Mouse (Mus musculus) large intestine, adult 2 months (tissue): ENCODE data around the gene Pla2g12a. TPM values are rescaled to one million over a fixed set of nuclear protein-coding genes. Genes with fewer than 3 reads are reported as not detected.

ENCODE experiments used
- DNase-seq: peaks from one replicate; pipeline ENCODE4 v3.0.0-alpha.2; 2012; ENCODE audit warnings: low read depth, low spot score
- whole genome bisulfite sequencing: fragments of 180-500 bp; shearing (Covaris S2); methylation state at CpG from one replicate; pipeline ENCODE4 v1.1.7; 2018; 5-methylcytosine and 5-hydroxymethylcytosine counted together
- polyA plus RNA-seq: library from polyadenylated mRNA; depleted of rRNA; stranded (reverse); fragments of >200 nt; gene quantifications from 2 replicates; pipeline ENCODE4 v1.2.3, GENCODE M21; 2012; rRNA removed

Pla2g12a gene
- polyA plus RNA-seq = 17.2 and 20.1 TPM in 2 replicates

DNA sequence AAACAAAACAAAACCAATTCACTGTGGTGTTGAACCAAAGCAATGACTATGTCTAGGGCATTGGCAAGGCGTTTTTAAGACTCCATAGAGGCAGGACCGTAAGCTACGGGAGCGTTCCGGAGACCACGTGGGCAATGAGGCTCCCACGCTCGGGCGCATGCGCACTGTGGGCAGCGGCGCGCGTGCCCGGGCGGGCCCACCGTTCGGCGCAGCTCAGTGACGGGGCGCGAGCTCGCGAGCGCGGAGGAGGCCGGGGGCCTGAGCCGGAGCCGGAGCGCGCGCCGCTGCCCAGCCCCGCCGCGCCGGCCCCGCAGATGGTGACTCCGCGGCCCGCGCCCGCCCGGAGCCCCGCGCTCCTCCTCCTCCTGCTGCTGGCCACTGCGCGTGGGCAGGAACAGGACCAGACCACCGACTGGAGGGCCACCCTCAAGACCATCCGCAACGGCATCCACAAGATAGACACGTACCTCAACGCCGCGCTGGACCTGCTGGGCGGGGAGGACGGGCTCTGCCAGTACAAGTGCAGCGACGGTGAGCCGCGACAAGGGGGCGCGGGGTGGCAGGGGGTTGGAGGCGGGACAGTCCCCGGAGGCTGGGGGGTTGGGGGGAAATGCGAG is at the start of gene Pla2g12a:
Gene Pla2g12a, plus strand, starts transcription at position 202 of the 617 bp plus-strand sequence.
- under 1% methylated on average over 66 of the region's 66 CpGs for WGBS
- no peak for DNase-seq

DNA sequence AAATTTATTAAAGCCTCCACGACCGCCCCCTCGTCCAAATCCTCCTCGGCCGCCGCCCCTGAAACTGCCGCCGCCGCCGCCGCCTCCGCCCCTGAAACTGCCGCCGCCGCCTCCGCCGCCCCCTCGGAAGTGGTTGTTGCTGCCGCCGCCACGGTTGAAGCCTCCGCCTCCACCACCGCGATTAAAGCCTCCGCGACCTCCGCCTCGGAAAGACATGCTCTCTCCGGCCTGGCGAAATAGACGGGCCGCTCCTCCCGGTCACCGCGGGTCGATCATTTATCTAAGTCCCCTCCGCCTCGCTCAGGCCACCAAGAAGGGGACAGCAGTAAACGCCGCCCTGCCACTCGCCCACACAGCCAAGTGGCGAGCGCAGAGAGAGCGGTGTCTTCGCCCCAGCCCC is 47.8 kb upstream of the Pla2g12a start:
- WGBS = 2% methylated on average over 43 of the region's 45 CpGs
- DNase-seq = no peak

DNA sequence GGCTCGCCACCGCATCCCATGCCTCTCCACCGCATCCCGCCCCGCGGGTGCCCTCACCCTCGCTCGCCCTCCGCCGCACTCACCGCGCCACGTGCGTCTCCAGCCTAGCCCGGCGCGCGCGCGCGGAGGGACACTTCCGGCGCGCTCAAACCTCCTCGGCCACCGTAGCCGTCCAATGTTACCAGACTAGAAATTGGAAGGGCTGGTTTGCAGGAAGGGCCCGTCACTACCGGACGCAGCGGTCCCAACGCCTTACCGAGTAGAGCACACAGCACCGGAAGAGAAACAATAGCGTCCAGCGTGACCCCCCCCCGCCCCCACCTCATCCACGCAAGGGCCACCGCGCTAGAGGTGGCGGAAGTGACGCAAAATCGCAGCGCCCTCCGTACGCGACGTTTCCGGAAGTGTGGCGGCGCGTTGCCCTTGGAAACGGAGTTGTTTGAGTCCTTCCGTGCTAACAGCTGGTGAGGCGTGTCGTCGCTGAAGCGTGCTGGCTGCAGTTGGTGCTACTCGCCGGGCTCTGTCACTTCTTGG is 47.3 kb upstream of the Pla2g12a start, which contains the start of gene Gar1:
Gene Gar1, minus strand, starts transcription at position 362 of the 534 bp plus-strand sequence.
- WGBS = 1% methylated on average over 60 of the region's 60 CpGs
- peak; percentile 89 for DNase-seq

DNA sequence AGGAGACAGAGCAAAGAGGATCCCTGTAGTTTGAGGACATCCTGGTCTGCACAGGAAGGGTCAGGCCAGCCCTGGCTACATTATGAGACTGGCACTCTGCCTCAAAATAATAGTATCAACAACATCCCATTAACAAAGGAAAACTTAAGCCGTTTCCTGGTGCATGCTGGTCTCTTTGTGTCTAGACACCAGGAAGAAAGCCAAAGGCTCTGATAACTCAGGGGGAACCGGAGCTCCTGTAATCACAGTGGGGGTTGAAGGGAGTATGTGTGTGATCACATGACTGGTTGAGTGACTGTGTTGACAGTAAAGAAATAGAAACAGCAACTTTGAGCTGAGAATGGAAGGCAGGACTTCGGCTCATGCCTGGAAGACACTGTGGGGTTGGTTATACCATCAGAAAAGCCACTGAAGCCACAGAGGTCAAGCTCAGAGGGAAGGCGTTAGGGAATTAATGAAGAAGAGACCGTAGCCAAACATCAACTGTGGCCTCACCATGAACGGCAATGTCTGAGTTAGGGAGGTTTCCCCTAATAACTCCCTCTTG is 42.9 kb upstream of the Pla2g12a start, which contains the start of gene Cfi:
Gene Cfi, plus strand, starts transcription at position 497 of the 547 bp plus-strand sequence.
- DNase-seq = no peak
- WGBS = 50% methylated on average over 6 of the region's 6 CpGs

DNA sequence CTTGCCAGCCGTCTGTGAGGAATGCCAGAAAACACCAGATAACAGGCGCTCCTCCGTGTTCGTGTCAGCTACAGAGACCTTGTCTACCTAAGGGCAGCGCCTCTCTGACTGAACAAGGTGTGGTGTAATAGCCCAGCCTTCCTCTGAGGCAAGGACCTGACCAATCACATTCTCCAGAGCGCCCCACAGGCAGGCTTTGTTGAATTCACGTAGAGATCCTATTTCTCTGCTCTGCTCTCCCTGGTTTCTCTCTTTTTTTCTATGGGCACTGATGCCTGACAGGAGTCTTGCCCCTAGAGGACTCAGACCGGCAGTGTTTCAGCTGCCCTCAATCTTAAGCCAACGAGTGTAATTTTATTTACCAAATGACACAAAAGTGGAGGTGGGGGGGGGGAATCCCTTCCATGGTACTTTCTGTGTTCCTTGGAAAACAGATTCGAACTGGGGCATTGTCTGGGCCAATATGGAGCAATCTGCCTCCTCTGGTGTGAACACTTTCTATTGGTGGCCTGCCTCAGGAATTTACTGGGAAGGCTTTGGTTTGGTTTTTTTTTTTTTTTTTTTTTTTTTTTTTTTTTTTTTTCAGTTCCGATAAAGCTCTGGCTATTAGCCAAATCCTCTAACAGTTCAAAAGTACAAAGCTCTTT is 42.2 kb upstream of the Pla2g12a start:
- DNase-seq = peak; percentile 32
- 7% methylated on average over 11 of the region's 11 CpGs for WGBS

DNA sequence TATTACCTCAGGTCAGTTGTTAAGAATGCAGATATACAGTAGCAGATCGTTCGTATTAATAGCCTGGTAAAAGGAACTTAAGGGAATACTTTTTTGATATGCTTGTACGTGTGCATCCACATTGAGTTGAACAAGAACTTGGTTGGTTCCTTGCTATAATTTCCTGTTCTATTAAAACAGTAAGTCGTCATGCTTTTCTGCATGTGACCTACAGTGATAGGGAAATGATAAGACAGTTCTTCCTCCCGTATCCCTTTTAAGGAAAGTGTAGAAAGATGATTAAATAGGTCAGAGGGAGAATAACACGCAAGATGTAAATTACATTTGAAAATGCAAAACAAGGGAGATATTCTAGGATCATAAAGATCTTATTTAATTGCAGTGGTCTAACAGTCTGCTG is 41.4 kb upstream of the Pla2g12a start:
- no peak for DNase-seq
- WGBS = 52% methylated on average over 6 of the region's 6 CpGs

DNA sequence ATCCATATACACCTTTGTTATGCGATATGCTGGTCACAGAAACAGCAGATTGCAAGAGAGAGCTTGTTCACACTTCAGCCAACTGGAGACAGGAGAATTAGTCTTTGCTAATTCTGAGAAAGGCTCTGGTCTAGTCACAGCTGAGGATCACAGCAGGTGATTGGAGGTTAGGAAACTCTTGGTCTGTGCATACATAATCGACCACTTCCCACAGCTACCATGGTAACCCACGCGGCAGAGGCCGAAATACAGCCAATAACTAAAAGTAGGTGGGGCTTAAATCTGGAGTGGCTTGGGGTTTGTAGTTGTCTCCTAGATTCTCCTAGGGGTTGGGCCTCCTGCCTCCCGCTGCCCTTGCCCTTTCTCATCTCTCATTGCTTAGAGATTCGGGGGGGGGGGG is 40.4 kb upstream of the Pla2g12a start:
- 62% methylated on average over 7 of the region's 7 CpGs for WGBS
- DNase-seq = no peak

DNA sequence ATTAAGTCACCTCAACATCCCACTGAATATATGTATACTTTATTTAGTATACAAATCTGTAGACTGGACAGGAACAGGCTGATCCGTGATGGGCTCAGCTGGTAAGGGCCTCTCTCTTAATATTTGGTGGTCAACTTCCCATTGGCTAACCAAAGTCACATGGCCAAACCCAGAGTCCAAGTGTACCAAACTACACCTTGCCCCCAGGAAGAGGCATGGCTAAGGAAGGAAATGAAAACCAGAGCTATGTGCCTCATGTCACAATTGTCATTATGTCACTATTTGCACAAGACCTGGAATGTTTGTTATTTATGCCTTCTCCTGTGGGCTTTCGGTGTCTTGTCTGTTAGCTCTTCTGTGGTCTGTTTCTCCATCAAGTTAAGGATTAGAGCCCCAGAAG is 32.5 kb upstream of the Pla2g12a start:
- 55% methylated on average over 2 of the region's 2 CpGs for WGBS
- DNase-seq = no peak

DNA sequence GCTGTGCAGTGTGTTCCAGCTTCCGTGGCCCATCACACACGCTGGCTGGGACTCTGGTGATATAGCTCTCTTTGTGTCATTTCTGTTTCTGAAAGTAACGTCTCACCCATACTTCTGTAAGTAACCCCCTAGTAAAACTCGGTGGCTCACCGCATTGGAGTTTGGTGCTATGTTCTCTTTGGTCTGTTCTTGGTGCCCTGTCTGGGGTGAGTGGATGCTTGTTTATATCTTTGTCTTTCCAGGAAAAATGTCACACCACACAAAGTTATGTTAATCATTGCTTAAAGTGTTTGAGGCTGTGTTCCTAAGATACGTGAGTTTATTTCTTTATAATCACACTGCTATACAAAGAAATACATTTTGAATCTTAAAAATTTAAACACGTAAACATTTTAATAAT is 31.6 kb upstream of the Pla2g12a start:
- 66% methylated on average over 7 of the region's 7 CpGs for WGBS
- no peak for DNase-seq

DNA sequence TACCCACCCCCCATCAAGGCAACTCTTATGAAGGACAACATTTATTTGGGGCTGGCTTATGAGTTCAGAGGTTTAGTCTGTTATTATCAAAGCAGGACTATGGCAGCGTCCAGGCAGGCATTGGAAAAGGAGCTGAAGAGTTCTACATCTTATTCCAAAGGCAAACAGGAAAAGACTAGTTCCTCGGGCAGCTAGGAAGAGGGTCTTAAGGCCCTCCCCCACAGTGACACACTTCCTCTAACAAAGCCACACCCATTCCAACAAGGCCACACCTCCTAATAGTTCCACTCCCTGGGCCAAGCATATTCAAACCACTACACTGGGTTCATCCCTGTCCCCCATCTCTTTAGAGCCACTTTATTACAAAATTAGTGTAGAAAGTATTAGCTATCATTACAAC is 15.8 kb upstream of the Pla2g12a start:
- DNase-seq = no peak
- WGBS = 59% methylated on average over 2 of the region's 2 CpGs

DNA sequence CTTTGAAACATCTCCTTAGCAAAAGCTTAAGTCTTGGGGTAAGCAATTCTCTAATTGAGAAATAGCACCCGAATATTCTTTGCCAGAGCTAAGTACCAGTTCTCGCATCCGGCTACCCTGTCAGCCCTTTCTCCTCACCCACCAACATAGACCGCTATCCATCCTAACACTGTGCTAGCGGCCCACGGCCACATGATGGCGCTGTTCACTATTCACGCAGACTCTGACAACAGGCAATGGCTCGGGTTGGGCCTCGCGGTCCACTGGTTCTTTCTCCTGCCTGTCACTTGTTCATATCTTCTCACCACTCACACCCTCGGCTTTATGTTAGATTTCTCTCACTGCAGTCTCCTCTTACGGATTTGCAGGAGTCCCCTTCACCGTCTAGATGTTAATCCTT is 14.7 kb upstream of the Pla2g12a start:
- 45% methylated on average over 14 of the region's 14 CpGs for WGBS
- no peak for DNase-seq

DNA sequence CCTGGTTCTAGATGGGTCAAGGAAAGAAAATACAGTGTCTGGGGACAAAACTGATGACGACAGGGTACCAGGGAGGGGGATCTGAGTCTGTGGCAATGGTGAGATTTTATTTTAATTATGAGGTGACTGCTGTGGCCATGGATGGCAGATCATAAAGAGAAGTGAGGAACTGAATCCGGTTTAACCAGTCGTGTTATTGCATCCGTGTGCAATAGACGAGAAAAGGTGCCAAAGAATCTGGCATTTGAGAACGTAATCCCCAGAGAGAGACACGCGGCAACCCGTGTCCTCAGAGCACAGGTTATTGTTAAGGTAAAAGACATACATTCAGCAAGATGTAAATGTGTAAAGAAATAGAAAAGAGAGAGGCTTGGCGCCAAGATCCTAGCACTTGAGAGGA is 1.1 kb upstream of the Pla2g12a start:
- WGBS = 35% methylated on average over 10 of the region's 10 CpGs
- no peak for DNase-seq

DNA sequence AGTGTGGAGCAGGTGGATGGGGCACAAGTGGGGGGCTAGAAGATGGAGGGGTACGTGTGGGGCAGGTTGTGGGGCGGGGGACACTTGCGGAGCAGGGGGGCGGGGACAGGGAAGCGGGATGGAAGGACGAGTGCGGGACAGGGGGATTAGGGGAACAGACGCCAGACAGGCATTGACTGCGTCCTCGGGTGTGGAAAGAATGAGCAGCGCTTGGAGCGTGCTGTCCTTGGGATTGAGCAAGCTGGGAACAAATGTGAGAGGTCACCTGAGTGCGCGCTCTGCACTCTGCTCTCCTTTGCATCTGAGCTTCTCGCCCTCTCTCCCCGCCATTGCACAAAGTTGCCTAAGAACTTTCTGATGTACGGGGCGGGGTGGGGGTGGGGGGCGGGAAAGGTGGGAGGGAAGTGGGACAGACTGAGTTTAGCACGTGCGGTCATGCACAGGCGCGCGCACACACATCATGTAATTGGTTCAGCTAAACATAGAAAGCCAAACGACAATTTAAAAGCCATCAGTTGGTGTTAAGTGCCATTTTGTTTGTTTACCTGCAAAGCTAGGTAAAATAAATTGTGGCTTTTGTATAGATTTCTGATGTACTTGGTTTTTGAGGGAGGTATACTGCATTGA is 838 bp downstream of the Pla2g12a start:
- 3% methylated on average over 25 of the region's 25 CpGs for WGBS
- DNase-seq = no peak

DNA sequence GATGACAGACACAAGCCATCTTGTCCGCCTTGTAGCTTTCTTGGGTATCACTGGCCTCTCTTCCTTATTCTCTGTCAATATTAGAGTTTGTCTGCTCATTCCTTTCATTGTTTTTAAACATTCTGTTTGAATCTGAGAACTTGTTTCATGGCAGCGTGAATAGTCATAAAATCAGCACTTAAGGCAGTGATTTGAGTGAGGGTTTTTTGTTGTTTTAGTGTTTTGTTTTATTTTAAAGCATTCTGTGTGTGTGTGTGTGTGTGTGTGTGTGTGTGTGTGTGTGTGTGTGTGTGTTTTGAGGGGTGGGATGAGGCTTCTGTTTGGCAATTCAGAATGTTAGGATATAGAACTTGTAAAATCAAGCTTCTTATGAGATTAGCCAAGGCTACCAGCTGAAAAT is 1.5 kb downstream of the Pla2g12a start:
- WGBS = 59% methylated on average over 2 of the region's 2 CpGs
- DNase-seq = no peak

DNA sequence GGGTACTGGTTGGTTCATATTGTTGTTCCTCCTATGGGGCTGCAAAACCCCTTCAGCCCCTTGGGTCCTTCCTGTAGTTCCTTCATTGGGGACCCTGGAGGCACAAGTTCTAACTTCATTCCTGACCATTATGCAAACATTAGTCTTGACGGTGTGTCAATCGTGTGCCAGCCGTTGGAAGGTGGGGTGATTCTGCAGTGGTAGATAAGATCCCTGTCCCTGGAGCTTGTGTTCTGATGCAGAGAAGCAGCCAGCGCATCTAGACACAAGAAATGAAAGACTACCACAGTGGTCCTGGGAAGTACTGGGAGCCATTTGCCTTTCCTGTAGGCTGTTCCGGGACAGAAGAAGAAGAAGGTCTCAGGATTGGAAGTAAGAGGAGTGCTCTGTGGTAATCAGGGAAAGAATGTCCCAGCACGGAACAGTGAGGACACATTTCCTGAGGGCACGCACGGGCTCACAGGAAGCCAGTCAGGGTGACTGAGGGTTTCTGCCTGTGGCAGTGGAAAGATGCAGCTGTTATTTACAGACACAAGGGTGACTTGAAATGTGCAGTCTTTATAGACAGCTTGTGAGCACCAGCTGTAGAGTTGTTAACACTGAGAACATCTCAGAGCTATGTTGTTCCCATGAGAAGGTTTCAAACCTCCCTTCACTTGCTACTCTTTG is 2.7 kb downstream of the Pla2g12a start:
- 75% methylated on average over 8 of the region's 8 CpGs for WGBS
- no peak for DNase-seq

DNA sequence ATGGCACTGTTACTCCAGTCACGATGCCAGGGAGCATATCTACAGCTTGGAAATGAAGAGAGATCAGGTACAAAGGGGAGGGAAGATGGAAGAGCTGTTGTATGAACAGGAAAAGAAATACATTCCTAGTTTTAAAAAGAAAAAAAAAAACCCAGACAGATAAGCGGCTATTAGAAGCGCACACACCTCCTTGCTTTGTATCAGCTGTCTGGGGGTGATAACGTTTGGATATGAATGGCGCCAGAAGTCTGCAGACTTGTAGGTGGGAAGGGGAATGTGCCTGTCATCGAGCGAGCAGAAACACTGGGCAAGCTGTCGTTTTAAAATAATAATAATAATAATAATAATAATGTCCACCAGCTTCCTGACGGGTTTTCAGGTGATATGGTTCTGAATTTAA is 7.2 kb downstream of the Pla2g12a start:
- 79% methylated on average over 9 of the region's 9 CpGs for WGBS
- DNase-seq = no peak

DNA sequence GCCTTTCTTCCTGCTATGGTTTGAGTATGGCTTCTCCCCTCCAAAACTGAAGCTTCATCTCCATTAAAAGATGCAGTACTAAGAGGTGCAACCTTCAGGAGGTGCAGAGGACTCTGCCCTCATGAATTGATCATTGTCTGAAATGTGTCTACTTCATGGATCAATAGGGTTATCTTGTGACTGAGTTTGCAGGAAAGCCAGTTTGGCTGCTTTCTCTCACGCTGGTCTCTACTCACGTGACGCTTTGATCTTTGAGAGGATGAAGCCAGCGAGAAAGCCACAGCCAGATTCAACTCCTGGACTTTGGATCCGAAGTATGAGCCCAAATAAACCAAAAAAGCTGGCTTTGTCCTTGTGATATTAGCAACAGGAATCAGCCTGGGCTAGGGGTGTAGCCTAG is 8.0 kb downstream of the Pla2g12a start:
- WGBS = 33% methylated on average over 5 of the region's 5 CpGs
- DNase-seq = no peak

DNA sequence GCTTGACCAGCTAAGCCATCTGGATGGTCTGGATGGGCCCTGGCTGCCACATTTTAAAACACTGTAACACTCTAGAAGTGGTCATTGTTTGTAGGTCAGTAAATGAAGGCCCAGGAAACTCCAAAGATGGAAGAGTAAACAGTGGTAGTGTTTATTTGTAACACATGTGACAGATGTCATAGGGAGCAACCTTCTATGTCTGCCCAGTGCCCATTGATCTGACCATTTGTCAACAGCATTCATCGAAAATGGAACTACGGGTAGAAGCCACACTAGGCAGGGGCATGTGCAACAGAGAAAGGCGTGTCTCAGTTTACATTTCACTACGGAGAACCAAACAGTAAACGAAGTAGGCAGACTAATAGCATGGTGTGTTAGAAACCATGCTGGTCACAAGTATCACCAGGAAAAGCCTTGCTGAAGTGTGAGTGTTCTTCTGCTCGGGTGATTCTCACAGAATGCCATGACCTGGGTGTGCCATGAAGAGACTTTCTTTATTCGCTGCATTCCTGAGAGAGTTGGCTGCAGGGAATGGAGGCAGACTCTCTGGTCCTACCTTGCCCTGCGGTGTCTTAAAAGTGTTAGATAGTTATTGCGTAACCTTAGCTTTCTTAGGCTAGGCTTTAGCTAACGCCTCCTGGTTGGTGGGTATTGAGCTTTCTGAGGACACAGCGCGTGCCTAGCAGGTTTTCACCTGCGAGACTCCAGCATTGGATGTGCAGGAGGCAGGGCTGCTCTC is 9.5 kb downstream of the Pla2g12a start:
- 33% methylated on average over 13 of the region's 13 CpGs for WGBS
- DNase-seq = no peak

DNA sequence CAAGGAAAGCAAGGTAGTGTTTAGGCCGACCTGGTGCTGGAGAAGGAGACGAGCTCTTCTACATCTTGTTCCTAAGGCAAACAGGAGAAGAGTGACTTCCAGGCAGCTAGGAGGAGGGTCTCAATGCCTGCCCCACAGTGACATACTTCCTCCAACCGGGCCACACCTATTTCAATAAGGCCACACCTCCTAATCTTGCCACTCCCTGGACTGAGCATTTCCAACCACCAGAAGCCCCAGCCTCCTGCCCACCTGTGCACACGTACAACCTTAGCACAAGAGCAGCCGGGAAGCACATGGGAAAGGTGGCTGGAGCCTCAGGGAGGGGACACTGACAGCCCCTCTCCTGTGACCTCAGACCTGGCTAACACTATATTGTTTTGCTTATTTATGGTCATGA is 13.6 kb downstream of the Pla2g12a start:
- WGBS = 56% methylated on average over 5 of the region's 5 CpGs
- DNase-seq = no peak
